Mouse (Mus musculus) neural tube, embryonic 14.5 days (tissue): ENCODE data around the gene Ift52. TPM values are rescaled to one million over a fixed set of nuclear protein-coding genes. Genes with fewer than 3 reads are reported as not detected.

Experiments used
- ATAC-seq: fragments of 200-750 bp; cut with Nextera tagmentation; 2 replicates; pipeline ENCODE4 v1.8.0; 2017; ENCODE audit warnings: low read depth, mild to moderate bottlenecking, moderate TSS enrichment, moderate library complexity
- H3K27ac ChIP-seq: fragments of 300-500 bp; sonication (generic); 2 replicates; pipeline ENCODE4 v1.5.1; 2014; ENCODE audit warnings: low read depth, mild to moderate bottlenecking, control low read depth, low read length, moderate library complexity, mixed read lengths
- H3K27me3 ChIP-seq: fragments of 300-500 bp; sonication (generic); 2 replicates; pipeline ENCODE4 v1.6.1; 2014; ENCODE audit warnings: low read length; ENCODE audit not compliant: control insufficient read depth, insufficient read depth
- H3K36me3 ChIP-seq: fragments of 300-500 bp; sonication (generic); 2 replicates; pipeline ENCODE4 v1.6.1; 2014; ENCODE audit warnings: low read length, mixed read lengths; ENCODE audit not compliant: control insufficient read depth, insufficient read depth
- H3K4me1 ChIP-seq: fragments of 300-500 bp; sonication (generic); 2 replicates; pipeline ENCODE4 v1.6.1; 2014; ENCODE audit warnings: low read length; ENCODE audit not compliant: control insufficient read depth, insufficient read depth
- H3K4me2 ChIP-seq: fragments of 300-500 bp; sonication (generic); 2 replicates; pipeline ENCODE4 v1.6.1; 2014; ENCODE audit warnings: mild to moderate bottlenecking, low read depth, low read length, control low read depth
- H3K4me3 ChIP-seq: fragments of 300-500 bp; sonication (generic); 2 replicates; pipeline ENCODE4 v1.5.1; 2014; ENCODE audit warnings: low read depth, low read length, control low read depth, mixed read lengths
- H3K9ac ChIP-seq: fragments of 300-500 bp; sonication (generic); replicated peaks from 2 replicates; pipeline ENCODE4 v1.6.1; 2014; ENCODE audit warnings: low read depth, mild to moderate bottlenecking, control low read depth, low read length, mixed read lengths
- H3K9me3 ChIP-seq: fragments of 300-500 bp; sonication (generic); 2 replicates; pipeline ENCODE4 v1.6.1; 2016; ENCODE audit warnings: low read length; ENCODE audit not compliant: control insufficient read depth
- WGBS: fragments of 180-500 bp; shearing (Covaris S2); extraction: QIAGEN DNeasy Blood & Tissue Kit; methylation state at CpG from one replicate; pipeline ENCODE4 v1.1.7; 2014; 5-methylcytosine and 5-hydroxymethylcytosine counted together
- polyA plus RNA-seq: library from polyadenylated mRNA; unstranded; fragments of >200 nt; fragmentation: Nextera tagmentation; extraction: Ambion mirVana; gene quantifications from 2 replicates; pipeline ENCODE4 v1.2.1, GENCODE M21; 2014

The Ift52 gene
- polyA plus RNA-seq, 1 experiment from 2014 or later = 36.8 TPM

GRCm38 (mm10) chr2:162984381-162984780, 32.8 kb upstream of the Ift52 start:
- Histone ChIP-seq H3K4me2 (no peak overlapping the region), H3K4me3 (no peak overlapping the region), H3K36me3 (no peaks in the 10 kb centered on the region), H3K27me3 (no peaks in the 10 kb centered on the region; the same call in 1 of the 2 replicates), H3K9ac (no peak overlapping the region), H3K9me3 (no peaks in the 10 kb centered on the region), H3K4me1 (no peaks in the 10 kb centered on the region), H3K27ac (no peak overlapping the region)
- ATAC-seq = no peak
- 94% methylated on average over 6 of the region's 6 CpGs for WGBS

- WGBS = 57% methylated on average over 3 of the region's 3 CpGs
- no peak overlapping the region for H3K4me3 ChIP-seq
Observed at GRCm38 (mm10) chr2:162985923-162986322, 31.2 kb upstream of the Ift52 start.

GRCm38 (mm10) chr2:162986764-162987163, 30.4 kb upstream of the Ift52 start:
- 89% methylated on average over 3 of the region's 3 CpGs for WGBS
- ATAC-seq = no peak
- H3K27ac ChIP-seq = no peak overlapping the region

More at GRCm38 (mm10) chr2:162985923-162986322, 31.2 kb upstream of the Ift52 start:
- no peak overlapping the region for H3K9ac ChIP-seq
- H3K4me1 ChIP-seq = no peaks in the 10 kb centered on the region
- no peak; the same call in 1 of the 2 replicates for ATAC-seq
- no peaks in the 10 kb centered on the region for H3K9me3 ChIP-seq
- no peak overlapping the region for H3K27ac ChIP-seq
- no peak overlapping the region for H3K4me2 ChIP-seq
- no peaks in the 10 kb centered on the region for H3K36me3 ChIP-seq
- H3K27me3 ChIP-seq = no peaks in the 10 kb centered on the region; the same call in 1 of the 2 replicates

GRCm38 (mm10) chr2:162987218-162987617, 29.9 kb upstream of the Ift52 start, which contains the start of gene Sgk2:
TSS of gene Sgk2 (plus strand) at chr2:162987330.
- no peak within 1 kb of the TSS for H3K9ac ChIP-seq
- no peak within 1 kb of the TSS for H3K4me3 ChIP-seq
- 58% methylated on average over 8 of the region's 8 CpGs for WGBS
- no peak for ATAC-seq
- H3K27ac ChIP-seq = no peak within 1 kb of the TSS
- no peaks in the 10 kb centered on the region for H3K4me1 ChIP-seq
- H3K27me3 ChIP-seq = no peaks in the 10 kb centered on the region; the same call in 1 of the 2 replicates
- no peak within 1 kb of the TSS for H3K4me2 ChIP-seq
- H3K9me3 ChIP-seq = no peaks in the 10 kb centered on the region
- H3K36me3 ChIP-seq = no peaks in the 10 kb centered on the region

More at GRCm38 (mm10) chr2:162986764-162987163, 30.4 kb upstream of the Ift52 start:
- Histone ChIP-seq H3K4me2 (no peak overlapping the region), H3K27me3 (no peaks in the 10 kb centered on the region; the same call in 1 of the 2 replicates), H3K9me3 (no peaks in the 10 kb centered on the region), H3K36me3 (no peaks in the 10 kb centered on the region), H3K4me3 (no peak overlapping the region), H3K9ac (no peak overlapping the region), H3K4me1 (no peaks in the 10 kb centered on the region)

- Histone ChIP-seq H3K9me3 (no peaks in the 10 kb centered on the region), H3K9ac (no peak overlapping the region), H3K4me1 (no peaks in the 10 kb centered on the region), H3K27me3 (no peaks in the 10 kb centered on the region; the same call in 1 of the 2 replicates), H3K27ac (no peak overlapping the region), H3K4me3 (no peak overlapping the region), H3K4me2 (no peak overlapping the region), H3K36me3 (no peaks in the 10 kb centered on the region)
- WGBS = 90% methylated on average over 4 of the region's 4 CpGs
- no peak for ATAC-seq
Observed at GRCm38 (mm10) chr2:162988235-162988634, 28.9 kb upstream of the Ift52 start.

- Histone ChIP-seq H3K36me3 (no peaks in the 10 kb centered on the region), H3K27me3 (no peaks in the 10 kb centered on the region; the same call in 1 of the 2 replicates), H3K4me3 (no peak overlapping the region), H3K4me2 (no peak overlapping the region), H3K4me1 (no peaks in the 10 kb centered on the region), H3K27ac (no peak overlapping the region), H3K9me3 (no peaks in the 10 kb centered on the region), H3K9ac (no peak overlapping the region)
- WGBS = 48% methylated on average over 6 of the region's 6 CpGs
- ATAC-seq = no peak
Observed at GRCm38 (mm10) chr2:162991394-162992083, 25.6 kb upstream of the Ift52 start.

GRCm38 (mm10) chr2:162992084-162992437, 25.1 kb upstream of the Ift52 start:
- no peaks in the 10 kb centered on the region for H3K36me3 ChIP-seq
- H3K4me2 ChIP-seq = no peak overlapping the region
- no peak for ATAC-seq
- no peak overlapping the region for H3K9ac ChIP-seq
- no peaks in the 10 kb centered on the region; the same call in 1 of the 2 replicates for H3K27me3 ChIP-seq
- H3K27ac ChIP-seq = no peak overlapping the region
- H3K9me3 ChIP-seq = no peaks in the 10 kb centered on the region
- no peaks in the 10 kb centered on the region for H3K4me1 ChIP-seq
- H3K4me3 ChIP-seq = no peak overlapping the region

- H3K4me3 ChIP-seq = no peak overlapping the region
- no peak overlapping the region for H3K4me2 ChIP-seq
- H3K4me1 ChIP-seq = no peaks in the 10 kb centered on the region
- WGBS = 87% methylated on average over 9 of the region's 9 CpGs
- H3K9me3 ChIP-seq = no peaks in the 10 kb centered on the region
- no peaks in the 10 kb centered on the region for H3K27me3 ChIP-seq
- no peak for ATAC-seq
- H3K36me3 ChIP-seq = no peaks in the 10 kb centered on the region
- no peak overlapping the region for H3K9ac ChIP-seq
- H3K27ac ChIP-seq = no peak overlapping the region
Observed at GRCm38 (mm10) chr2:162993881-162994616, 23.1 kb upstream of the Ift52 start.
